Mouse (Mus musculus) heart, embryonic 15.5 days (tissue): ENCODE measurements around the gene Il17d. TPM values are rescaled to one million over a fixed set of nuclear protein-coding genes. Genes with fewer than 3 reads are reported as not detected.

Source experiments
- ATAC-seq: fragments of 200-750 bp; cut with Nextera tagmentation; replicated peaks from 2 replicates; pipeline ENCODE4 v1.8.0; 2017; ENCODE audit warnings: low read depth, moderate TSS enrichment; ENCODE audit not compliant: insufficient number of reproducible peaks, insufficient read depth, low FRiP score
- H3K27ac ChIP-seq: fragments of 300-500 bp; sonication (generic); 2 replicates; pipeline ENCODE4 v1.5.1; 2015; ENCODE audit warnings: mild to moderate bottlenecking, inconsistent platforms
- H3K27me3 ChIP-seq: fragments of 300-500 bp; sonication (generic); 2 replicates; pipeline ENCODE4 v1.6.1; 2015; ENCODE audit warnings: inconsistent platforms
- H3K36me3 ChIP-seq: fragments of 300-500 bp; sonication (generic); 2 replicates; pipeline ENCODE4 v1.6.1; 2015; ENCODE audit warnings: mild to moderate bottlenecking, inconsistent platforms
- H3K4me1 ChIP-seq: fragments of 300-500 bp; sonication (generic); replicated peaks from 2 replicates; pipeline ENCODE4 v1.6.1; 2015; ENCODE audit warnings: inconsistent platforms
- H3K4me2 ChIP-seq: fragments of 300-500 bp; sonication (generic); 2 replicates; pipeline ENCODE4 v1.6.1; 2015; ENCODE audit warnings: inconsistent platforms, mild to moderate bottlenecking, moderate library complexity
- H3K4me3 ChIP-seq: fragments of 300-500 bp; sonication (generic); 2 replicates; pipeline ENCODE4 v1.5.1; 2015; ENCODE audit warnings: mild to moderate bottlenecking, inconsistent platforms
- H3K9ac ChIP-seq: fragments of 300-500 bp; sonication (generic); 2 replicates; pipeline ENCODE4 v1.6.1; 2015; ENCODE audit warnings: mild to moderate bottlenecking, inconsistent platforms
- H3K9me3 ChIP-seq: fragments of 300-500 bp; sonication (generic); replicated peaks from 2 replicates; pipeline ENCODE4 v1.6.1; 2016; ENCODE audit warnings: inconsistent platforms
- WGBS: fragments of 180-500 bp; shearing (Covaris S2); methylation state at CpG from one replicate; pipeline ENCODE4 v1.1.7; 2015; ENCODE audit warnings: mixed read lengths; 5-methylcytosine and 5-hydroxymethylcytosine counted together
- polyA plus RNA-seq: library from polyadenylated mRNA; unstranded; fragments of >200 nt; fragmentation: Nextera tagmentation; extraction: Ambion mirVana; gene quantifications from 2 replicates; pipeline ENCODE4 v1.2.1, GENCODE M21; 2015

Gene Il17d
- 2.1 and 2.9 TPM in 2 replicates for polyA plus RNA-seq

GRCm38 (mm10) chr14:57524671-57525387 lies at the start of gene Il17d:
Gene Il17d (plus strand): TSS chr14:57524777.
- ATAC-seq, result peak; percentile 57
- H3K4me2 ChIP-seq, result peak within 1 kb of the TSS; percentile 91
- H3K27me3 ChIP-seq, result peaks cover 22% of the 10 kb centered on the region
- no peaks in the 10 kb centered on the region for H3K9me3 ChIP-seq
- WGBS, result 1% methylated on average over 86 of the region's 104 CpGs
- H3K9ac ChIP-seq, result peak within 1 kb of the TSS; percentile 64
- H3K36me3 ChIP-seq, result no peaks in the 10 kb centered on the region
- H3K27ac ChIP-seq, result no peak within 1 kb of the TSS
- H3K4me1 ChIP-seq, result peaks cover 19% of the 10 kb centered on the region
- H3K4me3 ChIP-seq, result peak within 1 kb of the TSS; percentile 83

GRCm38 (mm10) chr14:57475057-57475456 lies 49.5 kb upstream of the Il17d start:
- H3K4me3 ChIP-seq, result no peak overlapping the region
- 51% methylated on average over 2 of the region's 2 CpGs for WGBS
- peaks cover 9% of the 10 kb centered on the region; the same call in 1 of the 2 replicates for H3K4me1 ChIP-seq
- no peaks in the 10 kb centered on the region for H3K36me3 ChIP-seq
- no peaks in the 10 kb centered on the region for H3K9me3 ChIP-seq
- H3K27me3 ChIP-seq, result no peaks in the 10 kb centered on the region
- no peak overlapping the region for H3K9ac ChIP-seq
- no peak for ATAC-seq
- H3K4me2 ChIP-seq, result no peak overlapping the region
- H3K27ac ChIP-seq, result no peak overlapping the region

GRCm38 (mm10) chr14:57482262-57482661 lies 42.3 kb upstream of the Il17d start:
- no peaks in the 10 kb centered on the region for H3K4me1 ChIP-seq
- H3K4me3 ChIP-seq, result no peak overlapping the region
- H3K27ac ChIP-seq, result no peak overlapping the region
- ATAC-seq, result no peak
- no peak overlapping the region for H3K9ac ChIP-seq
- WGBS, result 82% methylated on average over 2 of the region's 2 CpGs
- H3K4me2 ChIP-seq, result no peak overlapping the region
- H3K9me3 ChIP-seq, result no peaks in the 10 kb centered on the region
- H3K36me3 ChIP-seq, result no peaks in the 10 kb centered on the region
- H3K27me3 ChIP-seq, result no peaks in the 10 kb centered on the region

GRCm38 (mm10) chr14:57484183-57484582 lies 40.4 kb upstream of the Il17d start:
- no peaks in the 10 kb centered on the region for H3K4me1 ChIP-seq
- no peak overlapping the region for H3K27ac ChIP-seq
- no peaks in the 10 kb centered on the region for H3K27me3 ChIP-seq
- H3K9ac ChIP-seq, result no peak overlapping the region
- H3K36me3 ChIP-seq, result no peaks in the 10 kb centered on the region
- WGBS, result 91% methylated on average over 6 of the region's 6 CpGs
- H3K4me3 ChIP-seq, result no peak overlapping the region
- H3K9me3 ChIP-seq, result no peaks in the 10 kb centered on the region
- no peak for ATAC-seq
- no peak overlapping the region for H3K4me2 ChIP-seq

GRCm38 (mm10) chr14:57489696-57490095 lies 34.9 kb upstream of the Il17d start:
- Histone ChIP-seq H3K27ac (no peak overlapping the region), H3K4me2 (no peak overlapping the region), H3K27me3 (no peaks in the 10 kb centered on the region), H3K9ac (no peak overlapping the region), H3K4me1 (no peaks in the 10 kb centered on the region; the same call in 1 of the 2 replicates), H3K9me3 (no peaks in the 10 kb centered on the region), H3K4me3 (no peak overlapping the region), H3K36me3 (no peaks in the 10 kb centered on the region)
- 69% methylated on average over 3 of the region's 3 CpGs for WGBS
- ATAC-seq, result no peak

GRCm38 (mm10) chr14:57493840-57494239 lies 30.7 kb upstream of the Il17d start:
- Histone ChIP-seq H3K4me1 (no peaks in the 10 kb centered on the region; the same call in 1 of the 2 replicates), H3K9me3 (no peaks in the 10 kb centered on the region), H3K27ac (no peak overlapping the region), H3K4me3 (no peak overlapping the region), H3K9ac (no peak overlapping the region), H3K4me2 (no peak overlapping the region), H3K27me3 (no peaks in the 10 kb centered on the region), H3K36me3 (no peaks in the 10 kb centered on the region)
- no peak for ATAC-seq
- WGBS, result 90% methylated on average over 2 of the region's 2 CpGs

GRCm38 (mm10) chr14:57503729-57504128 lies 20.8 kb upstream of the Il17d start:
- Histone ChIP-seq H3K27ac (no peak overlapping the region), H3K4me3 (no peak overlapping the region), H3K4me2 (no peak overlapping the region), H3K9ac (no peak overlapping the region), H3K36me3 (no peaks in the 10 kb centered on the region), H3K4me1 (no peaks in the 10 kb centered on the region), H3K9me3 (no peaks in the 10 kb centered on the region), H3K27me3 (no peaks in the 10 kb centered on the region)
- no peak for ATAC-seq
- WGBS, result 86% methylated on average over 6 of the region's 6 CpGs

GRCm38 (mm10) chr14:57509554-57509953 lies 15.0 kb upstream of the Il17d start:
- WGBS, result 54% methylated on average over 6 of the region's 6 CpGs
- H3K27ac ChIP-seq, result no peak overlapping the region
- no peaks in the 10 kb centered on the region for H3K9me3 ChIP-seq
- H3K4me1 ChIP-seq, result no peaks in the 10 kb centered on the region
- 0 out of 2 replicates have a peak, but pooled peaks have one; percentile 53 for ATAC-seq
- H3K4me3 ChIP-seq, result no peak overlapping the region
- H3K9ac ChIP-seq, result no peak overlapping the region
- no peaks in the 10 kb centered on the region for H3K27me3 ChIP-seq
- no peaks in the 10 kb centered on the region for H3K36me3 ChIP-seq
- no peak overlapping the region for H3K4me2 ChIP-seq

GRCm38 (mm10) chr14:57515156-57515762 lies 9.3 kb upstream of the Il17d start:
- Histone ChIP-seq H3K27me3 (no peaks in the 10 kb centered on the region), H3K36me3 (no peaks in the 10 kb centered on the region), H3K27ac (no peak overlapping the region), H3K4me2 (no peak overlapping the region), H3K4me1 (0 out of 2 replicates have a peak, but pooled peaks cover 4% of the 10 kb centered on the region), H3K9me3 (no peaks in the 10 kb centered on the region), H3K9ac (no peak overlapping the region), H3K4me3 (no peak overlapping the region)
- 49% methylated on average over 6 of the region's 6 CpGs for WGBS
- no peak for ATAC-seq

GRCm38 (mm10) chr14:57517001-57517400 lies 7.6 kb upstream of the Il17d start:
- 86% methylated on average over 7 of the region's 7 CpGs for whole genome bisulfite sequencing
- H3K4me2 ChIP-seq, result no peak overlapping the region
- no peak overlapping the region for H3K27ac ChIP-seq
- 0 out of 2 replicates have a peak, but pooled peaks cover 4% of the 10 kb centered on the region for H3K4me1 ChIP-seq
- no peak overlapping the region for H3K9ac ChIP-seq
- H3K4me3 ChIP-seq, result no peak overlapping the region
- no peak for ATAC-seq
- H3K36me3 ChIP-seq, result no peaks in the 10 kb centered on the region
- H3K27me3 ChIP-seq, result no peaks in the 10 kb centered on the region
- H3K9me3 ChIP-seq, result no peaks in the 10 kb centered on the region

- peaks cover 22% of the 10 kb centered on the region for H3K27me3 ChIP-seq
- WGBS, result 91% methylated on average over 9 of the region's 9 CpGs
- no peak overlapping the region for H3K4me2 ChIP-seq
- peaks cover 11% of the 10 kb centered on the region for H3K4me1 ChIP-seq
- no peak overlapping the region for H3K9ac ChIP-seq
- no peak overlapping the region for H3K27ac ChIP-seq
- ATAC-seq, result no peak
- H3K36me3 ChIP-seq, result no peaks in the 10 kb centered on the region
- H3K4me3 ChIP-seq, result no peak overlapping the region
- H3K9me3 ChIP-seq, result no peaks in the 10 kb centered on the region
These were observed 815 bp upstream of the Il17d start for GRCm38 (mm10) chr14:57523762-57524161.
